Mouse (Mus musculus): ENCODE data around the gene Rab40c. TPM values are rescaled to one million over a fixed set of nuclear protein-coding genes. Genes with fewer than 3 reads are reported as not detected.

Gene Rab40c
- polyA plus RNA-seq, 2 experiments = 3.4 to 6.4 TPM

- H3K27ac ChIP-seq = peak overlapping the region; percentile 72
- H3K9ac ChIP-seq (replicated peaks) = peak overlapping the region; percentile 66
- H3K27me3 ChIP-seq (ENCODE audit: control insufficient read depth, insufficient read depth, low read length) = no peaks in the 10 kb centered on the region
- WGBS (ENCODE audit: insufficient replicate concordance) = under 1% methylated on average over 77 of the region's 77 CpGs
- peak overlapping the region; percentile 83 for H3K4me2 ChIP-seq (ENCODE audit: low read depth)
- TF ChIP-seq CTCF (IDR thresholded peaks at IDR 0.05; ENCODE audit: low read depth) (peak; percentile 17; the same call in 1 of the 2 replicates), EP300 (IDR thresholded peaks at IDR 0.05; ENCODE audit: low read depth) (no peak)
- ATAC-seq (ENCODE audit: insufficient read depth) (peak; percentile 90), DNase-seq (ENCODE audit: low read depth in 3 of 3, low spot score in 3 of 3) (peak; percentile 98 to 99 (median 99))
- peaks cover 11 to 20% of the 10 kb centered on the region in 2 experiments for H3K4me1 ChIP-seq (replicated peaks; ENCODE audit: control insufficient read depth in 2 of 2, insufficient read depth in 2 of 2, low read length in 1 of 2)
- H3K36me3 ChIP-seq (replicated peaks; ENCODE audit: control insufficient read depth, insufficient read depth, low read depth) = peaks cover 11% of the 10 kb centered on the region
- H3K9me3 ChIP-seq (ENCODE audit: control insufficient read depth, low read length) = no peaks in the 10 kb centered on the region
- H3K4me3 ChIP-seq (ENCODE audit: insufficient read depth in 1 of 2, low read depth in 2 of 2, low read length in 2 of 2) = peak overlapping the region; percentile 70 to 74
Observed at GRCm38 (mm10) chr17:25832436-25833290, 86.9 kb downstream of the Rab40c start.

Other genes starting within 250 kb of the Rab40c start
Only the 30 nearest of the 32 such genes appear.
- gene Gng13, start 202.6 kb downstream of the Rab40c start, polyA plus RNA-seq (2012; rRNA removed) = 0.60 TPM in 1 of 2 replicates, not detected in the other
- gene Gng13, start 202.6 kb downstream of the Rab40c start, polyA plus RNA-seq (2014; fragmentation: Nextera tagmentation; extraction: Ambion mirVana) = not detected in 2 replicates
- gene Chtf18, start 192.3 kb downstream of the Rab40c start, polyA plus RNA-seq (2012; rRNA removed) = 14.4 and 19.6 TPM in 2 replicates
- 12.4 and 15.5 TPM in 2 replicates for gene Chtf18, start 192.3 kb downstream of the Rab40c start, polyA plus RNA-seq (2014; fragmentation: Nextera tagmentation; extraction: Ambion mirVana)
- gene Rpusd1, start 192.1 kb downstream of the Rab40c start, polyA plus RNA-seq (2012; rRNA removed) = 9.5 and 11.1 TPM in 2 replicates
- 5.9 and 6.1 TPM in 2 replicates for gene Rpusd1, start 192.1 kb downstream of the Rab40c start, polyA plus RNA-seq (2014; fragmentation: Nextera tagmentation; extraction: Ambion mirVana)
- gene Mslnl, start 183.7 kb downstream of the Rab40c start, polyA plus RNA-seq (2012; rRNA removed) = not detected in 2 replicates
- gene Mslnl, start 183.7 kb downstream of the Rab40c start, polyA plus RNA-seq (2014; fragmentation: Nextera tagmentation; extraction: Ambion mirVana) = not detected in 2 replicates
- gene Msln, start 165.3 kb downstream of the Rab40c start, polyA plus RNA-seq (2012; rRNA removed) = 0.66 and 0.69 TPM in 2 replicates
- gene Msln, start 165.3 kb downstream of the Rab40c start, polyA plus RNA-seq (2014; fragmentation: Nextera tagmentation; extraction: Ambion mirVana) = 0.91 and 1.0 TPM in 2 replicates
- gene Narfl, start 146.0 kb downstream of the Rab40c start, polyA plus RNA-seq (2012; rRNA removed) = 7.5 and 10.2 TPM in 2 replicates
- 12.9 and 14.0 TPM in 2 replicates for gene Narfl, start 146.0 kb downstream of the Rab40c start, polyA plus RNA-seq (2014; fragmentation: Nextera tagmentation; extraction: Ambion mirVana)
- 6.1 and 7.6 TPM in 2 replicates for gene Haghl, start 134.1 kb downstream of the Rab40c start, polyA plus RNA-seq (2012; rRNA removed)
- gene Haghl, start 134.1 kb downstream of the Rab40c start, polyA plus RNA-seq (2014; fragmentation: Nextera tagmentation; extraction: Ambion mirVana) = 5.8 and 6.1 TPM in 2 replicates
- 0.02 and 0.03 TPM in 2 replicates for gene Ccdc78, start 133.1 kb downstream of the Rab40c start, polyA plus RNA-seq (2012; rRNA removed)
- not detected in 2 replicates for gene Ccdc78, start 133.1 kb downstream of the Rab40c start, polyA plus RNA-seq (2014; fragmentation: Nextera tagmentation; extraction: Ambion mirVana)
- gene Fam173a, start 126.8 kb downstream of the Rab40c start, polyA plus RNA-seq (2012; rRNA removed) = 37.7 and 46.6 TPM in 2 replicates
- gene Fam173a, start 126.8 kb downstream of the Rab40c start, polyA plus RNA-seq (2014; fragmentation: Nextera tagmentation; extraction: Ambion mirVana) = 57.2 and 57.7 TPM in 2 replicates
- gene AC134908.4, start 124.1 kb downstream of the Rab40c start, polyA plus RNA-seq (2012; rRNA removed) = not detected in 2 replicates
- not detected in 2 replicates for gene AC134908.4, start 124.1 kb downstream of the Rab40c start, polyA plus RNA-seq (2014; fragmentation: Nextera tagmentation; extraction: Ambion mirVana)
- gene Metrn, start 122.6 kb downstream of the Rab40c start, polyA plus RNA-seq (2012; rRNA removed) = 20.3 and 27.3 TPM in 2 replicates
- 4.1 TPM in 2 replicates for gene Metrn, start 122.6 kb downstream of the Rab40c start, polyA plus RNA-seq (2014; fragmentation: Nextera tagmentation; extraction: Ambion mirVana)
- gene Fbxl16, start 110.6 kb downstream of the Rab40c start, polyA plus RNA-seq (2012; rRNA removed) = 0.04 and 0.22 TPM in 2 replicates
- not detected in 2 replicates for gene Fbxl16, start 110.6 kb downstream of the Rab40c start, polyA plus RNA-seq (2014; fragmentation: Nextera tagmentation; extraction: Ambion mirVana)
- 14.1 and 14.3 TPM in 2 replicates for gene Wdr24, start 96.1 kb downstream of the Rab40c start, polyA plus RNA-seq (2012; rRNA removed)
- 9.2 and 11.4 TPM in 2 replicates for gene Wdr24, start 96.1 kb downstream of the Rab40c start, polyA plus RNA-seq (2014; fragmentation: Nextera tagmentation; extraction: Ambion mirVana)
- 17.3 and 17.9 TPM in 2 replicates for gene Jmjd8, start 90.9 kb downstream of the Rab40c start, polyA plus RNA-seq (2012; rRNA removed)
- gene Jmjd8, start 90.9 kb downstream of the Rab40c start, polyA plus RNA-seq (2014; fragmentation: Nextera tagmentation; extraction: Ambion mirVana) = 13.7 and 16.2 TPM in 2 replicates
- gene Stub1, start 86.3 kb downstream of the Rab40c start, polyA plus RNA-seq (2012; rRNA removed) = 70.2 and 85.1 TPM in 2 replicates
- gene Stub1, start 86.3 kb downstream of the Rab40c start, polyA plus RNA-seq (2014; fragmentation: Nextera tagmentation; extraction: Ambion mirVana) = 96.7 and 100 TPM in 2 replicates
- gene Rhbdl1, start 82.4 kb downstream of the Rab40c start, polyA plus RNA-seq (2012; rRNA removed) = 1.5 and 2.0 TPM in 2 replicates
- gene Rhbdl1, start 82.4 kb downstream of the Rab40c start, polyA plus RNA-seq (2014; fragmentation: Nextera tagmentation; extraction: Ambion mirVana) = 0.35 and 0.58 TPM in 2 replicates
- 3.3 and 6.9 TPM in 2 replicates for gene Gm20683, start 78.0 kb downstream of the Rab40c start, polyA plus RNA-seq (2012; rRNA removed)
- gene Gm20683, start 78.0 kb downstream of the Rab40c start, polyA plus RNA-seq (2014; fragmentation: Nextera tagmentation; extraction: Ambion mirVana) = 0.43 TPM in 1 of 2 replicates, not detected in the other
- gene Rhot2, start 74.9 kb downstream of the Rab40c start, polyA plus RNA-seq (2012; rRNA removed) = 33.3 and 34.7 TPM in 2 replicates
- 4.2 and 5.3 TPM in 2 replicates for gene Rhot2, start 74.9 kb downstream of the Rab40c start, polyA plus RNA-seq (2014; fragmentation: Nextera tagmentation; extraction: Ambion mirVana)
- gene Wdr90, start 58.2 kb downstream of the Rab40c start, polyA plus RNA-seq (2012; rRNA removed) = 18.1 and 19.6 TPM in 2 replicates
- 7.5 and 11.1 TPM in 2 replicates for gene Wdr90, start 58.2 kb downstream of the Rab40c start, polyA plus RNA-seq (2014; fragmentation: Nextera tagmentation; extraction: Ambion mirVana)
- gene Mcrip2, start 51.0 kb downstream of the Rab40c start, polyA plus RNA-seq (2012; rRNA removed) = 22.1 and 23.1 TPM in 2 replicates
- gene Mcrip2, start 51.0 kb downstream of the Rab40c start, polyA plus RNA-seq (2014; fragmentation: Nextera tagmentation; extraction: Ambion mirVana) = 44.0 and 44.9 TPM in 2 replicates
- gene Mettl26, start 44.7 kb downstream of the Rab40c start, polyA plus RNA-seq (2012; rRNA removed) = 45.3 and 47.6 TPM in 2 replicates
- gene Mettl26, start 44.7 kb downstream of the Rab40c start, polyA plus RNA-seq (2014; fragmentation: Nextera tagmentation; extraction: Ambion mirVana) = 46.5 and 50.3 TPM in 2 replicates
- 0.54 and 0.71 TPM in 2 replicates for gene Wfikkn1, start 38.9 kb downstream of the Rab40c start, polyA plus RNA-seq (2012; rRNA removed)
- gene Wfikkn1, start 38.9 kb downstream of the Rab40c start, polyA plus RNA-seq (2014; fragmentation: Nextera tagmentation; extraction: Ambion mirVana) = 0.52 and 0.67 TPM in 2 replicates
- gene Pigq, start 25.2 kb upstream of the Rab40c start, polyA plus RNA-seq (2012; rRNA removed) = 270 and 414 TPM in 2 replicates
- 170 and 186 TPM in 2 replicates for gene Pigq, start 25.2 kb upstream of the Rab40c start, polyA plus RNA-seq (2014; fragmentation: Nextera tagmentation; extraction: Ambion mirVana)
- 4.3 and 8.9 TPM in 2 replicates for gene Nhlrc4, start 25.2 kb upstream of the Rab40c start, polyA plus RNA-seq (2012; rRNA removed)
- gene Nhlrc4, start 25.2 kb upstream of the Rab40c start, polyA plus RNA-seq (2014; fragmentation: Nextera tagmentation; extraction: Ambion mirVana) = 1.9 and 4.6 TPM in 2 replicates
- gene A930017K11Rik, start 32.8 kb upstream of the Rab40c start, polyA plus RNA-seq (2012; rRNA removed) = 0.16 and 0.24 TPM in 2 replicates
- gene A930017K11Rik, start 32.8 kb upstream of the Rab40c start, polyA plus RNA-seq (2014; fragmentation: Nextera tagmentation; extraction: Ambion mirVana) = 0.13 and 0.37 TPM in 2 replicates
- gene Capn15, start 66.1 kb upstream of the Rab40c start, polyA plus RNA-seq (2012; rRNA removed) = 7.7 and 9.0 TPM in 2 replicates
- gene Capn15, start 66.1 kb upstream of the Rab40c start, polyA plus RNA-seq (2014; fragmentation: Nextera tagmentation; extraction: Ambion mirVana) = 8.3 and 11.8 TPM in 2 replicates
- 2.1 and 2.3 TPM in 2 replicates for gene Rab11fip3, start 149.8 kb upstream of the Rab40c start, polyA plus RNA-seq (2012; rRNA removed)
- 1.4 and 1.8 TPM in 2 replicates for gene Rab11fip3, start 149.8 kb upstream of the Rab40c start, polyA plus RNA-seq (2014; fragmentation: Nextera tagmentation; extraction: Ambion mirVana)
- 6.2 and 6.8 TPM in 2 replicates for gene Decr2, start 170.6 kb upstream of the Rab40c start, polyA plus RNA-seq (2012; rRNA removed)
- 5.5 and 6.5 TPM in 2 replicates for gene Decr2, start 170.6 kb upstream of the Rab40c start, polyA plus RNA-seq (2014; fragmentation: Nextera tagmentation; extraction: Ambion mirVana)
- gene Nme4, start 175.9 kb upstream of the Rab40c start, polyA plus RNA-seq (2012; rRNA removed) = 46.2 and 52.2 TPM in 2 replicates
- 45.1 and 46.7 TPM in 2 replicates for gene Nme4, start 175.9 kb upstream of the Rab40c start, polyA plus RNA-seq (2014; fragmentation: Nextera tagmentation; extraction: Ambion mirVana)
- 2.8 and 3.6 TPM in 2 replicates for gene Tmem8, start 193.6 kb upstream of the Rab40c start, polyA plus RNA-seq (2012; rRNA removed)
- 0.88 and 1.1 TPM in 2 replicates for gene Tmem8, start 193.6 kb upstream of the Rab40c start, polyA plus RNA-seq (2014; fragmentation: Nextera tagmentation; extraction: Ambion mirVana)